Mouse (Mus musculus) kidney, embryonic 14.5 days (tissue): ENCODE results near the gene Ruvbl2. TPM values are rescaled to one million over a fixed set of nuclear protein-coding genes. Genes with fewer than 3 reads are reported as not detected.

Experiments
- ATAC-seq: fragments of 200-750 bp; cut with Nextera tagmentation; 2 replicates; pipeline ENCODE4 v1.8.0; 2017; ENCODE audit warnings: moderate number of reproducible peaks, mild to moderate bottlenecking, moderate TSS enrichment, moderate library complexity; ENCODE audit not compliant: low FRiP score, low TSS enrichment
- H3K27ac ChIP-seq: fragments of 300-500 bp; sonication (generic); 2 replicates; pipeline ENCODE4 v1.5.1; 2014; ENCODE audit warnings: low read depth, mild to moderate bottlenecking, low read length, moderate library complexity, mixed read lengths
- H3K27me3 ChIP-seq: fragments of 300-500 bp; sonication (generic); 2 replicates; pipeline ENCODE4 v1.6.1; 2014; ENCODE audit warnings: mild to moderate bottlenecking, low read length; ENCODE audit not compliant: control insufficient read depth, insufficient read depth
- H3K36me3 ChIP-seq: fragments of 300-500 bp; sonication (generic); 2 replicates; pipeline ENCODE4 v1.6.1; 2014; ENCODE audit warnings: low read length, mixed read lengths; ENCODE audit not compliant: control insufficient read depth, insufficient read depth
- H3K4me1 ChIP-seq: fragments of 300-500 bp; sonication (generic); 2 replicates; pipeline ENCODE4 v1.6.1; 2014; ENCODE audit warnings: low read length, mixed read lengths; ENCODE audit not compliant: control insufficient read depth, insufficient read depth
- H3K4me2 ChIP-seq: fragments of 300-500 bp; sonication (generic); replicated peaks from 2 replicates; pipeline ENCODE4 v1.6.1; 2014; ENCODE audit warnings: low read depth, mild to moderate bottlenecking, low read length
- H3K4me3 ChIP-seq: fragments of 300-500 bp; sonication (generic); 2 replicates; pipeline ENCODE4 v1.5.1; 2014; ENCODE audit warnings: mild to moderate bottlenecking, low read length
- H3K9ac ChIP-seq: fragments of 300-500 bp; sonication (generic); 2 replicates; pipeline ENCODE4 v1.6.1; 2014; ENCODE audit warnings: low read depth, mild to moderate bottlenecking, low read length, moderate library complexity
- H3K9me3 ChIP-seq: fragments of 300-500 bp; sonication (generic); 2 replicates; pipeline ENCODE4 v1.6.1; 2016; ENCODE audit warnings: low read length; ENCODE audit not compliant: control insufficient read depth
- WGBS: fragments of 180-500 bp; shearing (Covaris S2); extraction: QIAGEN DNeasy Blood & Tissue Kit; methylation state at CpG from one replicate; pipeline ENCODE4 v1.1.7; 2014; 5-methylcytosine and 5-hydroxymethylcytosine counted together
- polyA plus RNA-seq: library from polyadenylated mRNA; unstranded; fragments of >200 nt; fragmentation: Nextera tagmentation; extraction: Ambion mirVana; gene quantifications from 2 replicates; pipeline ENCODE4 v1.2.1, GENCODE M21; 2014

Ruvbl2 gene
- polyA plus RNA-seq, 1 experiment from 2014 or later, result 158 TPM

DNA sequence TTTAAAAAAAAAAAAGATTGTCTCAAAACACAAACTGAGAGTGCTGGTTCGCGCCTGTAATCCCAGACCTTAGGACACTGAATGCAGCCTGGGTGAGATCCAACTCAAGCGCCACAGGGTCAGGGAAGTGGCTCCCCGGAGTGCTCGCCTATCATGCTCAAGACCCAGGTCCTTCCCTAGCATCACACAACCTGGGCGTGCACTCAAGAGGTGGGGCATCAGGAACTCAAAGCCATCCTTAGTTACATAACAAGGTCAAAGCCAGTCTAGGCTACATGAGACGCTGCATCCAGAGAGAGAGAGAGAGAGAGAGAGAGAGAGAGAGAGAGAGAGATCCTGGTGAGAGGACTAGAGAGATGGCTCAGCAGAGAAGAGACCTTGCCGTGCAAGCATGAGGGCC lies 11.3 kb downstream of the Ruvbl2 start:
- no peak overlapping the region for H3K27ac ChIP-seq
- H3K4me3 ChIP-seq, result no peak overlapping the region
- no peak overlapping the region for H3K9ac ChIP-seq
- no peak overlapping the region for H3K4me2 ChIP-seq
- no peaks in the 10 kb centered on the region for H3K4me1 ChIP-seq
- no peaks in the 10 kb centered on the region for H3K9me3 ChIP-seq
- no peaks in the 10 kb centered on the region for H3K27me3 ChIP-seq
- peaks cover 92% of the 10 kb centered on the region for H3K36me3 ChIP-seq
- 93% methylated on average over 8 of the region's 8 CpGs for WGBS
- ATAC-seq, result no peak

DNA sequence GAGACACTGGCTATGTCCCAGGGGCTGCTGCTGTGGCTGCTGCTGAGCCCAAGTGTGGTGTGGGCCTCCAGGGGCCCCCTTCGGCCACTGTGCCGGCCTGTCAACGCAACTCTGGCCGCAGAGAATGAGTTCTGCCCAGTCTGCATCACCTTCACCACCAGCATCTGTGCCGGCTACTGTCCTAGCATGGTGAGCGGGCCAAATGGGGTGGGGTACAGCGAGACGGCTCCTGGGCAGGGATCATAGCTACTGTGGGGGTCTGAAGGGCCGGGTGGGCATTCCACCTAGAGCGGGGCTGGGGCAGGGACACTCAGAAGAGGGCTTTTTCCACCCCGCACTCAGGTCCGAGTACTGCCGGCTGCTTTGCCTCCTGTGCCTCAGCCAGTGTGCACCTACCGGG lies 16.7 kb downstream of the Ruvbl2 start:
- Histone ChIP-seq H3K27me3 (peaks cover 27% of the 10 kb centered on the region), H3K27ac (no peak overlapping the region), H3K9me3 (no peaks in the 10 kb centered on the region), H3K36me3 (peaks cover 54% of the 10 kb centered on the region), H3K4me3 (no peak overlapping the region), H3K9ac (no peak overlapping the region), H3K4me1 (peaks cover 8% of the 10 kb centered on the region), H3K4me2 (no peak overlapping the region)
- ATAC-seq, result no peak
- whole genome bisulfite sequencing, result 89% methylated on average over 13 of the region's 14 CpGs

DNA sequence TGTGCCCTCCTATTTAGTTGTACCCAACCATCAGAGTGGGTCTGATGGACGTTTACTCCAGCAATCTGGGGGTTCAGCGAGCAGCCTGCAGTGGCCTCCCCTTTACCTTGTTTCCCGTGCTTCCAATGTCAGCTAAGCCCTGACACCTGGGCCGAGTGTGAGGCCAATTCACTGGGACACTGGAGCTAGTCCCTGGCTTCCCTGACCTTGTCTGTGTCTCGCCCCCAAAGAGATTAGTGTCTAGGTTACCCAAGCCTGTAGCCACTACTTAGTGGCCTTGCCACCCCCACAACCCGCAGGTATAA lies 17.3 kb downstream of the Ruvbl2 start, which contains the start of gene Lhb:
TSS of gene Lhb (plus strand) at position 206 of the 305 bp plus-strand sequence.
- no peak within 1 kb of the TSS for H3K4me3 ChIP-seq

DNA sequence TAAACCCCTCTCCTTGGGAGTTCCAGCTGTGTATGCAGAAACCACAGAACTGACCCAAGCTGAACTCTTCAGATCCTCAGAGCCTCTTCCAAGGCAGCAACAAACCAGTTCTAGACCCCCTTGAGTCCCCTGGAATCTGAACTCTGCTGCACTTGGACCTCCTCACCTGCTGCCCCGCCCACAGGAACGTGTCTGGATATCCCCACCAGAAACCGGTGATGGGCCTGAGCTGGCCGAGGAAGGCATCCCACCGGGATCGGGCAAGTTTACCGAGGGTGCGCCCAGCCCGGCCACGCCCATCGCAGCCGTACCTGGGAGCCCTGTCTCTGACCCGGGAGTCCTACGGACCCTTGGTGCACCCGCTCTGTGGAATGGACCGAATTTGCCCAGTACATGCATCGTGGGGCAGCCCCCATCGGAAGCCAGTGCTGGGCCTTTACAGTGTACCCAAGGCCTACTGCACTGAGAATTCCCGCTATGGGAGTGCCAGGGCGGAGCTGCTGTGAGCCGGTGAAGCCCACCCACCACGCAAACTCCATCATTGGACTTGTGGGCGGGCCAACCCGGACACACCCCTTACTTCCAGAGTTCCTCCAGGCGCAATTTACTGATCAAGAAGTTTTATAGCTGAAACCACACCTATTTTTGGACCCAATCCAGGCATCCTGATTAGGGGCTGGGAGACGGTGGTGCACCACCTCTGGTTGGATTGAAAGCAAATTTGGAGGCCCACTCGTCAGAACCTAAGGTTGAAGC lies 17.9 kb downstream of the Ruvbl2 start:
- H3K4me2 ChIP-seq, result peak overlapping the region; percentile 24; the same call in 1 of the 2 replicates
- no peak overlapping the region for H3K4me3 ChIP-seq
- H3K36me3 ChIP-seq, result peaks cover 45% of the 10 kb centered on the region
- H3K27me3 ChIP-seq, result peaks cover 39% of the 10 kb centered on the region
- H3K27ac ChIP-seq, result no peak overlapping the region
- peaks cover 14% of the 10 kb centered on the region for H3K4me1 ChIP-seq
- no peak for ATAC-seq
- no peaks in the 10 kb centered on the region for H3K9me3 ChIP-seq
- WGBS, result 8% methylated on average over 27 of the region's 27 CpGs
- H3K9ac ChIP-seq, result no peak overlapping the region

More for the DNA sequence above, 17.3 kb downstream of the Ruvbl2 start, which contains the start of gene Lhb:
- WGBS, result 55% methylated on average over 6 of the region's 6 CpGs
- Histone ChIP-seq H3K4me2 (peak within 1 kb of the TSS; percentile 24; the same call in 1 of the 2 replicates), H3K9me3 (no peaks in the 10 kb centered on the region), H3K9ac (no peak within 1 kb of the TSS), H3K36me3 (peaks cover 50% of the 10 kb centered on the region), H3K4me1 (peaks cover 10% of the 10 kb centered on the region), H3K27ac (no peak within 1 kb of the TSS), H3K27me3 (peaks cover 34% of the 10 kb centered on the region)
- no peak for ATAC-seq

DNA sequence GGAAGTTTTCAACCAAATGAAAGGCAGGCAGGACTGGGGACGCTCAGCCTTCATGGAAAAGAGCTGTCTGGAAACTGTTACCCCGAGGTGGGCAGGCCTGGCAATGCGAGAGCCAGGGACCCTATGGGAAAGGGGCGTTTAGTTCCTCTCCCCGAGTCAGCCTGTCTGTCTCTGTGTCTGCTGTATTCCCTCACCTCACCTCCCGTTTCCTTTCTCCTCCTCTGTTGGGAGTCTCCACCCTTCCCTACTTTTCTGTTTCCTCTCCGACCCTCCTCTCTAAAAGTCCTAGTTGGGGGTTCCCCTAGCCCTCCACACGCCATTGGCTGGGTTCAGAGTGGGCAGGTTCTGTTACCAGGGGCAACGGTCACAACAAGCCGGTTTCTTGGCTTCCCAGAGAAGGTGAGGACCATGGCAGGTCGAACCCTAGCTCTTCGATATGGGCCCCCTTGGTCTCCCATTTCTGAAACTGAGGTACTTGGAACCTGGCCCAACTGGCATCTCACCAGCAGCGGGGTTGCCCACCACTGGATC lies 19.9 kb downstream of the Ruvbl2 start:
- Histone ChIP-seq H3K9ac (no peak overlapping the region), H3K4me2 (peak overlapping the region; percentile 5; the same call in 1 of the 2 replicates), H3K27ac (no peak overlapping the region), H3K4me3 (no peak overlapping the region), H3K4me1 (peaks cover 21% of the 10 kb centered on the region), H3K36me3 (peaks cover 25% of the 10 kb centered on the region), H3K27me3 (peaks cover 58% of the 10 kb centered on the region), H3K9me3 (no peaks in the 10 kb centered on the region)
- WGBS, result 9% methylated on average over 13 of the region's 13 CpGs
- no peak for ATAC-seq

DNA sequence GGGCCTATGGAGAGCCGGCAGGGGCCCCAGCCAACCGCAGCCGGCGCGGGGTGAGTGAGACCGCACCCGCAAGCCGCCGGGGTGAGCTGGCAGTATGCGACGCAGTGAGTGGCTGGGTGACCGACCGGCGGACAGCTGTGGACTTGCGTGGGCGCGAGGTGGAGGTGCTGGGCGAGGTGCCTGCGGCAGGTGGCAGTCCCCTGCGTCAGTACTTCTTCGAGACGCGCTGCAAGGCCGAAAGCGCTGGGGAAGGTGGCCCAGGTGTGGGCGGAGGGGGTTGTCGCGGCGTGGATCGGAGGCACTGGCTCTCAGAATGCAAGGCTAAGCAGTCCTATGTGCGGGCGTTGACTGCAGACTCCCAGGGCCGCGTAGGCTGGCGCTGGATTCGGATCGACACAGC lies 22.3 kb downstream of the Ruvbl2 start:
- peaks cover 22% of the 10 kb centered on the region for H3K4me1 ChIP-seq
- 6% methylated on average over 37 of the region's 37 CpGs for WGBS
- peaks cover under 1% of the 10 kb centered on the region; the same call in 1 of the 2 replicates for H3K36me3 ChIP-seq
- H3K9ac ChIP-seq, result 0 out of 2 replicates have a peak overlapping the region, but pooled peaks have one; percentile 2
- H3K4me2 ChIP-seq, result peak overlapping the region; percentile 13; the same call in 1 of the 2 replicates
- no peaks in the 10 kb centered on the region for H3K9me3 ChIP-seq
- no peak for ATAC-seq
- peaks cover 75% of the 10 kb centered on the region for H3K27me3 ChIP-seq
- no peak overlapping the region for H3K27ac ChIP-seq
- H3K4me3 ChIP-seq, result peak overlapping the region; percentile 18

DNA sequence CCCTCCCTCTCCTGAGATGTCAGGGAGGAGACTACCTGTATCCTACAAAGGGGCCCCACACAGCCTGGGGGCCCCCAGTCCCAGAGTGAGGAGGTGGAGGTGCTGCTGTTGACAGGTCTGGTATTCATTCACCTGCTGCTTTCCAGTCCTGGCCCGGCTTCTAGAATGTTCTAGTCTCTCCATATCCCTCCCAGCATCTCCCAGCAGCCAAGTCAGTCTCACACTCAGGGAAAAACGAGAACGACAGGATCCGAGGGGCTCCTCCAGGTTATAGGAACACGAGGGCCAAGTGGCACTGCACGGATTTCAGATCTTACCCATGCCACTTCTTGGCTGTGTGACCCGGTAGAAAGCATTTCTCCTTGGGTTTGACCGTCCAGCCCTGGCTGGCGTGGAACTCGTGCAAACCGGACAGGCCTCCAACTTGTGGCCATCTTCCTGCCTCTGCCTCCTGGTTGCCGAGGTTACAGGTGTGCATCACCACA lies 23.1 kb downstream of the Ruvbl2 start:
- Histone ChIP-seq H3K9me3 (no peaks in the 10 kb centered on the region), H3K27ac (no peak overlapping the region), H3K36me3 (no peaks in the 10 kb centered on the region), H3K4me2 (peak overlapping the region; percentile 93), H3K4me1 (peaks cover 22% of the 10 kb centered on the region), H3K9ac (no peak overlapping the region), H3K27me3 (peaks cover 80% of the 10 kb centered on the region), H3K4me3 (peak overlapping the region; percentile 18; the same call in 1 of the 2 replicates)
- WGBS, result 34% methylated on average over 12 of the region's 12 CpGs
- ATAC-seq, result no peak

DNA sequence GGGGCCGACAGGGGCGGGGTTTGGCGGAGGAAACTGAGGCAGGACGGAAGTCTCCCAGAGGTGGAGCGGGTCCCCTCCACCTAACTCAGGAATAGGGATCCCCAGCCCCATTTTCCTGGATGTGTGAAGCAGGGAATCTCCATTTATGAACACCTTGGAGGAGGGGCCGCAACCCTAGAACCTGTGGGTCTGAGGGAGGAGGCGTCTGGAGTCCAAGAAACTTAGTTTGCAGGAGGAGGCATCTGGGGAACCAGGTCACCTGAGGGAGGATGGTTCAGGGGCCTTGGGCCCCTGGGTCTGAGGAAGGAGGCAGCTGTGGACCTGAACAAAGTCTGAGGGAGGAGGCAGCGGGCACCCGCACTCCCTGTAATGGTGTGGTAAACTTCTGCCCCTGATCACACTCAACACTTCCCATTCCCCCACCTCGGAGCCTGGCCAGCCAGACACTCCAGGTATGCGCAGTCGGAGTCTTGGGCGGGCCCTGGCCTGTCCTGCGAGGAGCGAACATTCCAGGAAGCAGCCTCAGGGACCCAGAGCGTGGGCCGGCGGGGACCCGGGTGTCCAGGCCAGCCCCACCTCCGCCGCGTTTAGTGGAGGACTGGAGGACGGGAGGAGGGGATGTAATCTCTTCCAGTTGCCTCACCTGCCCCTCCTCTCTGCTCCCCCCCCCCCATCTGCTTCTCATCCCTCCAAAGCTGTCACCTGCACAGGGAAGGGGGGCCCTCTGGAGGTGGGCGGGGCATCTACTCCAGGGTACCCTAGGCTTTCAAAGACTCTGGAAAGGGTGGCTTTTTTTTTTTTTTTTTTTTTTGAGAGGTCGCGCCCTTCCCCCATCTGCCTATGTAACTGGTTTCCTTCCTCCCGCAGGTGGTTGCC lies 23.8 kb downstream of the Ruvbl2 start:
- Histone ChIP-seq H3K27ac (no peak overlapping the region), H3K27me3 (peaks cover 83% of the 10 kb centered on the region), H3K4me1 (peaks cover 22% of the 10 kb centered on the region), H3K36me3 (no peaks in the 10 kb centered on the region), H3K4me3 (peak overlapping the region; percentile 55), H3K4me2 (peak overlapping the region; percentile 93), H3K9me3 (no peaks in the 10 kb centered on the region), H3K9ac (peak overlapping the region; percentile 58)
- 1% methylated on average over 27 of the region's 27 CpGs for WGBS
- peak; percentile 44 for ATAC-seq
